Mouse (Mus musculus): ENCODE results near the gene Pxmp2. TPM values are rescaled to one million over a fixed set of nuclear protein-coding genes. Genes with fewer than 3 reads are reported as not detected.
A peak's percentile ranks its signal among the peaks of the same experiment; 100 is the strongest.

Gene Pxmp2
- polyA plus RNA-seq (2012; ENCODE audit: insufficient read depth, insufficient read length, missing spikeins): 3.3 and 3.4 TPM in 2 replicates

GRCm38 (mm10) chr5:110285770-110286445 is at the start of gene Pxmp2, which contains the start of gene Pole:
Gene Pxmp2, minus strand, starts transcription at chr5:110286186.
Gene Pole, plus strand, starts transcription at chr5:110286306.
- H3K4me1 ChIP-seq (ENCODE audit: control insufficient read depth, insufficient read depth, low read length): peaks cover 5% of the 10 kb centered on the region; the same call in 1 of the 2 replicates
- peak within 1 kb of the TSS; percentile 81 for H3K4me3 ChIP-seq (ENCODE audit: insufficient read depth, low read length)
- no peak within 1 kb of the TSS for H3K27ac ChIP-seq (ENCODE audit: insufficient read depth, low read depth, low read length)
- TF ChIP-seq POLR2A (IDR thresholded peaks at IDR 0.05; ENCODE audit: borderline replicate concordance, low read depth, low read length): no peak
- no peak for TF ChIP-seq CTCF (IDR thresholded peaks at IDR 0.05; ENCODE audit: low read depth, low read length)

- Histone ChIP-seq H3K4me3 (ENCODE audit: insufficient read depth, low read length) (no peak overlapping the region), H3K4me1 (ENCODE audit: control insufficient read depth, insufficient read depth, low read length) (peaks cover 6% of the 10 kb centered on the region; the same call in 1 of the 2 replicates), H3K27ac (ENCODE audit: insufficient read depth, low read depth, low read length) (no peak overlapping the region)
- TF ChIP-seq CTCF (IDR thresholded peaks at IDR 0.05; ENCODE audit: low read depth, low read length) (no peak), POLR2A (IDR thresholded peaks at IDR 0.05; ENCODE audit: borderline replicate concordance, low read depth, low read length) (no peak)
These were observed 44.5 kb upstream of the Pxmp2 start for GRCm38 (mm10) chr5:110330508-110330907.

GRCm38 (mm10) chr5:110313127-110313526 is 27.1 kb upstream of the Pxmp2 start:
- no peak overlapping the region for H3K4me3 ChIP-seq (ENCODE audit: insufficient read depth, low read length)
- no peak for TF ChIP-seq POLR2A (IDR thresholded peaks at IDR 0.05; ENCODE audit: borderline replicate concordance, low read depth, low read length)
- TF ChIP-seq CTCF (IDR thresholded peaks at IDR 0.05; ENCODE audit: low read depth, low read length): no peak
- no peak overlapping the region for H3K27ac ChIP-seq (ENCODE audit: insufficient read depth, low read depth, low read length)
- no peaks in the 10 kb centered on the region for H3K4me1 ChIP-seq (ENCODE audit: control insufficient read depth, insufficient read depth, low read length)

GRCm38 (mm10) chr5:110308861-110309260 is 22.9 kb upstream of the Pxmp2 start:
- Histone ChIP-seq H3K4me1 (ENCODE audit: control insufficient read depth, insufficient read depth, low read length) (no peaks in the 10 kb centered on the region), H3K4me3 (ENCODE audit: insufficient read depth, low read length) (no peak overlapping the region), H3K27ac (ENCODE audit: insufficient read depth, low read depth, low read length) (no peak overlapping the region)
- TF ChIP-seq POLR2A (IDR thresholded peaks at IDR 0.05; ENCODE audit: borderline replicate concordance, low read depth, low read length) (no peak), CTCF (IDR thresholded peaks at IDR 0.05; ENCODE audit: low read depth, low read length) (no peak)

GRCm38 (mm10) chr5:110300591-110300990 is 14.6 kb upstream of the Pxmp2 start:
- Histone ChIP-seq H3K4me3 (ENCODE audit: insufficient read depth, low read length) (no peak overlapping the region), H3K27ac (ENCODE audit: insufficient read depth, low read depth, low read length) (no peak overlapping the region), H3K4me1 (ENCODE audit: control insufficient read depth, insufficient read depth, low read length) (no peaks in the 10 kb centered on the region)
- TF ChIP-seq POLR2A (IDR thresholded peaks at IDR 0.05; ENCODE audit: borderline replicate concordance, low read depth, low read length) (no peak), CTCF (IDR thresholded peaks at IDR 0.05; ENCODE audit: low read depth, low read length) (no peak)

- no peak for TF ChIP-seq POLR2A (IDR thresholded peaks at IDR 0.05; ENCODE audit: borderline replicate concordance, low read depth, low read length)
- TF ChIP-seq CTCF (IDR thresholded peaks at IDR 0.05; ENCODE audit: low read depth, low read length): no peak
- no peaks in the 10 kb centered on the region for H3K4me1 ChIP-seq (ENCODE audit: control insufficient read depth, insufficient read depth, low read length)
- no peak overlapping the region for H3K4me3 ChIP-seq (ENCODE audit: insufficient read depth, low read length)
- no peak overlapping the region for H3K27ac ChIP-seq (ENCODE audit: insufficient read depth, low read depth, low read length)
These were observed 10.7 kb upstream of the Pxmp2 start for GRCm38 (mm10) chr5:110296637-110297036.

GRCm38 (mm10) chr5:110291649-110292048 is 5.7 kb upstream of the Pxmp2 start:
- H3K4me1 ChIP-seq (ENCODE audit: control insufficient read depth, insufficient read depth, low read length): peaks cover 3% of the 10 kb centered on the region; the same call in 1 of the 2 replicates
- TF ChIP-seq CTCF (IDR thresholded peaks at IDR 0.05; ENCODE audit: low read depth, low read length) (no peak), POLR2A (IDR thresholded peaks at IDR 0.05; ENCODE audit: borderline replicate concordance, low read depth, low read length) (no peak)
- H3K27ac ChIP-seq (ENCODE audit: insufficient read depth, low read depth, low read length): no peak overlapping the region
- no peak overlapping the region for H3K4me3 ChIP-seq (ENCODE audit: insufficient read depth, low read length)

GRCm38 (mm10) chr5:110287084-110287475 is 1.1 kb upstream of the Pxmp2 start:
- H3K27ac ChIP-seq (ENCODE audit: insufficient read depth, low read depth, low read length): no peak overlapping the region
- no peak for TF ChIP-seq POLR2A (IDR thresholded peaks at IDR 0.05; ENCODE audit: borderline replicate concordance, low read depth, low read length)
- no peak for TF ChIP-seq CTCF (IDR thresholded peaks at IDR 0.05; ENCODE audit: low read depth, low read length)
- H3K4me1 ChIP-seq (ENCODE audit: control insufficient read depth, insufficient read depth, low read length): peaks cover 5% of the 10 kb centered on the region; the same call in 1 of the 2 replicates
- peak overlapping the region; percentile 32; the same call in 1 of the 2 replicates for H3K4me3 ChIP-seq (ENCODE audit: insufficient read depth, low read length)

- TF ChIP-seq CTCF (IDR thresholded peaks at IDR 0.05; ENCODE audit: low read depth, low read length): no peak
- no peak for TF ChIP-seq POLR2A (IDR thresholded peaks at IDR 0.05; ENCODE audit: borderline replicate concordance, low read depth, low read length)
- H3K4me3 ChIP-seq (ENCODE audit: insufficient read depth, low read length): peak overlapping the region; percentile 67
- H3K27ac ChIP-seq (ENCODE audit: insufficient read depth, low read depth, low read length): no peak overlapping the region
- peaks cover 5% of the 10 kb centered on the region; the same call in 1 of the 2 replicates for H3K4me1 ChIP-seq (ENCODE audit: control insufficient read depth, insufficient read depth, low read length)
These were observed 579 bp upstream of the Pxmp2 start for GRCm38 (mm10) chr5:110286446-110287083.

GRCm38 (mm10) chr5:110285156-110285555 is 830 bp downstream of the Pxmp2 start:
- no peak overlapping the region for H3K27ac ChIP-seq (ENCODE audit: insufficient read depth, low read depth, low read length)

More at GRCm38 (mm10) chr5:110285156-110285555, 830 bp downstream of the Pxmp2 start:
- Histone ChIP-seq H3K4me3 (ENCODE audit: insufficient read depth, low read length) (peak overlapping the region; percentile 81), H3K4me1 (ENCODE audit: control insufficient read depth, insufficient read depth, low read length) (peaks cover 5% of the 10 kb centered on the region; the same call in 1 of the 2 replicates)
- TF ChIP-seq POLR2A (IDR thresholded peaks at IDR 0.05; ENCODE audit: borderline replicate concordance, low read depth, low read length): no peak

Data from bone marrow macrophage, adult 2 months (primary cell).